8 mouse cellular contexts compared by ENCODE assay signal in genomic region chr11:50226406-50226805, GRCm38 (mm10). TPM values are rescaled to one million over a fixed set of nuclear protein-coding genes. Genes with fewer than 3 reads are reported as not detected.
A peak's percentile ranks its signal among the peaks of the same experiment; 100 is the strongest.
DNase-seq lines count a peak whose midpoint lies in the region; ATAC-seq and TF ChIP-seq lines count a peak whose summit lies in the region.

No protein-coding gene starts in this region.

- DNase-seq in kidney, postnatal 4 days, result no peak
- DNase-seq in retina, embryonic 14.5 days (ENCODE audit: low spot score), result no peak
- no peak for DNase-seq in spleen, postnatal 36 days (ENCODE audit: low spot score in 2 of 2)
- no peak for DNase-seq in right cerebral cortex, postnatal 36 days (ENCODE audit: low spot score in 2 of 2)

- no peaks in the 10 kb centered on the region for H3K9me3 ChIP-seq in kidney, embryonic 14.5 days (ENCODE audit: control insufficient read depth, low read length)
- H3K9me3 ChIP-seq in hindbrain, embryonic 12.5 days (replicated peaks), result no peaks in the 10 kb centered on the region
- no peaks in the 10 kb centered on the region for H3K9me3 ChIP-seq in midbrain, embryonic 13.5 days

- no peak for ATAC-seq in kidney, embryonic 14.5 days (ENCODE audit: low FRiP score, low TSS enrichment)
- no peak for ATAC-seq in hindbrain, embryonic 12.5 days (ENCODE audit: low FRiP score)
- ATAC-seq in midbrain, embryonic 13.5 days, result no peak

- no peaks in the 10 kb centered on the region for H3K36me3 ChIP-seq in kidney, embryonic 14.5 days (ENCODE audit: control insufficient read depth, insufficient read depth, low read length)
- no peaks in the 10 kb centered on the region for H3K36me3 ChIP-seq in hindbrain, embryonic 12.5 days
- H3K36me3 ChIP-seq in midbrain, embryonic 13.5 days, result peaks cover 6% of the 10 kb centered on the region; the same call in 1 of the 2 replicates

- peaks cover 37% of the 10 kb centered on the region for H3K4me1 ChIP-seq in kidney, embryonic 14.5 days (ENCODE audit: control insufficient read depth, insufficient read depth, low read length)
- H3K4me1 ChIP-seq in bone marrow macrophage, adult 2 months (ENCODE audit: control insufficient read depth, insufficient read depth, low read length), result peaks cover 44% of the 10 kb centered on the region
- H3K4me1 ChIP-seq in hindbrain, embryonic 12.5 days, result peaks cover 56% of the 10 kb centered on the region
- peaks cover 59% of the 10 kb centered on the region for H3K4me1 ChIP-seq in midbrain, embryonic 13.5 days (replicated peaks)

- H3K4me2 ChIP-seq in kidney, embryonic 14.5 days (replicated peaks; ENCODE audit: low read depth, low read length), result peak overlapping the region; percentile 94
- peak overlapping the region; percentile 84 for H3K4me2 ChIP-seq in hindbrain, embryonic 12.5 days (replicated peaks)
- peak overlapping the region; percentile 91 for H3K4me2 ChIP-seq in midbrain, embryonic 13.5 days (replicated peaks)

- peak overlapping the region; percentile 71 for H3K4me3 ChIP-seq in kidney, embryonic 14.5 days (ENCODE audit: low read length)
- peak overlapping the region; percentile 97 for H3K4me3 ChIP-seq in bone marrow macrophage, adult 2 months (ENCODE audit: insufficient read depth, low read length)
- H3K4me3 ChIP-seq in hindbrain, embryonic 12.5 days, result peak overlapping the region; percentile 97
- H3K4me3 ChIP-seq in midbrain, embryonic 13.5 days (replicated peaks), result peak overlapping the region; percentile 85

- H3K27ac ChIP-seq in kidney, embryonic 14.5 days (ENCODE audit: low read depth, low read length), result peak overlapping the region; percentile 80
- H3K27ac ChIP-seq in bone marrow macrophage, adult 2 months (ENCODE audit: insufficient read depth, low read depth, low read length), result peak overlapping the region; percentile 68
- peak overlapping the region; percentile 23; the same call in 1 of the 2 replicates for H3K27ac ChIP-seq in hindbrain, embryonic 12.5 days
- peak overlapping the region; percentile 95; the same call in 1 of the 2 replicates for H3K27ac ChIP-seq in midbrain, embryonic 13.5 days

- H3K9ac ChIP-seq in kidney, embryonic 14.5 days (ENCODE audit: low read depth, low read length), result peak overlapping the region; percentile 91
- peak overlapping the region; percentile 99 for H3K9ac ChIP-seq in hindbrain, embryonic 12.5 days
- H3K9ac ChIP-seq in midbrain, embryonic 13.5 days (replicated peaks), result peak overlapping the region; percentile 99

- WGBS in kidney, embryonic 14.5 days, result 31% methylated on average over 2 of the region's 2 CpGs
- 40% methylated on average over 2 of the region's 2 CpGs for WGBS in hindbrain, embryonic 12.5 days
- 33% methylated on average over 2 of the region's 2 CpGs for WGBS in midbrain, embryonic 13.5 days

- H3K27me3 ChIP-seq in kidney, embryonic 14.5 days (ENCODE audit: control insufficient read depth, insufficient read depth, low read length), result no peaks in the 10 kb centered on the region
- H3K27me3 ChIP-seq in hindbrain, embryonic 12.5 days, result peaks cover 14% of the 10 kb centered on the region
- peaks cover 12% of the 10 kb centered on the region; the same call in 1 of the 2 replicates for H3K27me3 ChIP-seq in midbrain, embryonic 13.5 days

- TF ChIP-seq POLR2A in bone marrow macrophage, adult 2 months (IDR thresholded peaks at IDR 0.05; ENCODE audit: borderline replicate concordance, low read depth, low read length), result no peak

- TF ChIP-seq CTCF in bone marrow macrophage, adult 2 months (IDR thresholded peaks at IDR 0.05; ENCODE audit: low read depth, low read length), result no peak

RNA-seq across cellular contexts. Expression of gene Ltc4s, which starts 12.0 kb away (rescaled TPM):
- polyA plus RNA-seq in kidney, embryonic 14.5 days (2014; fragmentation: Nextera tagmentation; extraction: Ambion mirVana), result 1.6 and 1.9 TPM in 2 replicates
- polyA plus RNA-seq in bone marrow macrophage, adult 2 months (2012; ENCODE audit: insufficient read depth, insufficient read length, missing spikeins), result 13.1 and 18.1 TPM in 2 replicates
- 0.61 and 1.3 TPM in 2 replicates for polyA plus RNA-seq in hindbrain, embryonic 12.5 days (2016; fragmentation: Nextera tagmentation; extraction: Ambion mirVana)
- 0.89 and 1.2 TPM in 2 replicates for polyA plus RNA-seq in midbrain, embryonic 13.5 days (2015; fragmentation: Nextera tagmentation; extraction: Ambion mirVana)

RNA-seq across cellular contexts. Expression of gene Mgat4b, which starts 15.7 kb away (rescaled TPM):
- polyA plus RNA-seq in kidney, embryonic 14.5 days (2014; fragmentation: Nextera tagmentation; extraction: Ambion mirVana), result 37.0 and 39.2 TPM in 2 replicates
- polyA plus RNA-seq in bone marrow macrophage, adult 2 months (2012; ENCODE audit: insufficient read depth, insufficient read length, missing spikeins), result 54.0 and 58.7 TPM in 2 replicates
- polyA plus RNA-seq in hindbrain, embryonic 12.5 days (2016; fragmentation: Nextera tagmentation; extraction: Ambion mirVana), result 45.1 and 52.8 TPM in 2 replicates
- 18.0 and 30.1 TPM in 2 replicates for polyA plus RNA-seq in midbrain, embryonic 13.5 days (2015; fragmentation: Nextera tagmentation; extraction: Ambion mirVana)

RNA-seq across cellular contexts. Expression of gene Sqstm1, which starts 15.8 kb away (rescaled TPM):
- polyA plus RNA-seq in kidney, embryonic 14.5 days (2014; fragmentation: Nextera tagmentation; extraction: Ambion mirVana), result 128 and 197 TPM in 2 replicates
- 560 and 577 TPM in 2 replicates for polyA plus RNA-seq in bone marrow macrophage, adult 2 months (2012; ENCODE audit: insufficient read depth, insufficient read length, missing spikeins)
- 231 and 234 TPM in 2 replicates for polyA plus RNA-seq in hindbrain, embryonic 12.5 days (2016; fragmentation: Nextera tagmentation; extraction: Ambion mirVana)
- 271 and 280 TPM in 2 replicates for polyA plus RNA-seq in midbrain, embryonic 13.5 days (2015; fragmentation: Nextera tagmentation; extraction: Ambion mirVana)

RNA-seq across cellular contexts. Expression of gene Mrnip, which starts 52.2 kb away (rescaled TPM):
- 21.8 and 22.0 TPM in 2 replicates for polyA plus RNA-seq in kidney, embryonic 14.5 days (2014; fragmentation: Nextera tagmentation; extraction: Ambion mirVana)
- 3.3 and 3.6 TPM in 2 replicates for polyA plus RNA-seq in bone marrow macrophage, adult 2 months (2012; ENCODE audit: insufficient read depth, insufficient read length, missing spikeins)
- polyA plus RNA-seq in hindbrain, embryonic 12.5 days (2016; fragmentation: Nextera tagmentation; extraction: Ambion mirVana), result 21.1 and 22.2 TPM in 2 replicates
- polyA plus RNA-seq in midbrain, embryonic 13.5 days (2015; fragmentation: Nextera tagmentation; extraction: Ambion mirVana), result 34.1 and 35.1 TPM in 2 replicates

Comparison
In these comparisons a context has a peak if more than half of its experiments do, and no peak if none do; other contexts are left out.
1. H3K27ac ChIP-seq: peak in every context shown above with its lines; median percentile 95 in midbrain, embryonic 13.5 days; 80 in kidney, embryonic 14.5 days; 68 in bone marrow macrophage, adult 2 months; 23 in hindbrain, embryonic 12.5 days.